Mouse (Mus musculus) CH12.LX (cell line): ENCODE measurements at regions not wholly inside any gene's neighbourhood (a gene's known extent, or its start where the extent isn't known, plus 50 kb on each side); places are given as distances from the start of the nearest gene placed in this dataset.

ENCODE experiments used
- DNase-seq: peaks from one replicate; pipeline ENCODE4 v3.0.0-alpha.2; 2013; ENCODE audit errors: extremely low read depth
- H3K27ac ChIP-seq: 2 replicates; pipeline ENCODE4 v1.5.1; 2012; ENCODE audit warnings: low read depth, mild to moderate bottlenecking, control low read depth, moderate library complexity; ENCODE audit not compliant: insufficient read depth
- H3K27me3 ChIP-seq: replicated peaks from 2 replicates; pipeline ENCODE3; 2012; ENCODE audit warnings: inconsistent platforms
- H3K36me3 ChIP-seq, 2 experiments: replicated peaks in 1 of 2; 2 replicates each; pipeline versions ENCODE3 to v1.6.1; 2012; ENCODE audit warnings: inconsistent platforms in 1 of 2, low read length in 1 of 2, mild to moderate bottlenecking in 1 of 2, mixed read lengths in 1 of 2, moderate library complexity in 1 of 2; ENCODE audit not compliant: control insufficient read depth in 1 of 2, insufficient read depth in 1 of 2
- H3K4me1 ChIP-seq, 2 experiments: 2 replicates each; pipeline ENCODE4 v1.6.1; 2012; ENCODE audit warnings: inconsistent platforms in 1 of 2, moderate library complexity in 1 of 2; ENCODE audit not compliant: insufficient read depth in 2 of 2, control insufficient read depth in 1 of 2
- H3K4me2 ChIP-seq: 2 replicates; pipeline ENCODE4 v1.6.1; 2012; ENCODE audit warnings: low read depth, mild to moderate bottlenecking, control low read depth; ENCODE audit not compliant: poor library complexity, insufficient read depth, severe bottlenecking
- H3K4me3 ChIP-seq, 3 experiments: fragments of 150-350 bp in 1 of 3; sonication (generic) in 1 of 3; replicated peaks in 1 of 3; 2 replicates each; pipeline versions ENCODE3 to v1.5.1; 2011 to 2012; ENCODE audit warnings: low read depth in 2 of 3, low read length in 2 of 3, mild to moderate bottlenecking in 2 of 3, moderate library complexity in 2 of 3, control low read depth in 1 of 3, improper control_type of control experiment in 1 of 3, inconsistent platforms in 1 of 3, mixed read lengths in 1 of 3; ENCODE audit not compliant: poor library complexity in 1 of 3
- H3K79me2 ChIP-seq: replicated peaks from 2 replicates; pipeline ENCODE4 v1.6.1; 2012; ENCODE audit warnings: mild to moderate bottlenecking, moderate library complexity; ENCODE audit not compliant: control insufficient read depth, poor library complexity, insufficient read depth, severe bottlenecking; ENCODE audit errors: extremely low read depth
- H3K9ac ChIP-seq: 2 replicates; pipeline ENCODE4 v1.6.1; 2012; ENCODE audit warnings: low read depth, mild to moderate bottlenecking, control low read depth, moderate library complexity; ENCODE audit not compliant: insufficient read depth
- H3K9me3 ChIP-seq: replicated peaks from 2 replicates; pipeline ENCODE3; 2012; ENCODE audit warnings: low read length, inconsistent platforms, mixed read lengths
- BHLHE40 ChIP-seq: IDR thresholded peaks from 2 replicates; pipeline ENCODE4 v1.6.1; 2011; ENCODE audit warnings: mild to moderate bottlenecking, low read depth, low read length, improper control_type of control experiment
- CHD2 ChIP-seq: IDR thresholded peaks from 2 replicates; pipeline ENCODE4 v1.6.1; 2011; ENCODE audit warnings: low read length, improper control_type of control experiment
- CTCF ChIP-seq, 2 experiments: IDR thresholded peaks in 1 of 2; conservative IDR thresholded peaks in 1 of 2; 2 replicates each; pipeline ENCODE4 v1.5.1; 2011 to 2012; ENCODE audit warnings: low read depth in 2 of 2, low read length in 2 of 2, improper control_type of control experiment in 1 of 2, inconsistent platforms in 1 of 2, mild to moderate bottlenecking in 1 of 2, moderate library complexity in 1 of 2
- ELF1 ChIP-seq: IDR thresholded peaks from 2 replicates; pipeline ENCODE4 v1.6.1; 2014; ENCODE audit warnings: low read depth, mild to moderate bottlenecking, inconsistent platforms, low read length, improper control_type of control experiment
- EP300 ChIP-seq: IDR thresholded peaks from 2 replicates; pipeline ENCODE4 v1.6.1; 2011; ENCODE audit warnings: low read length, improper control_type of control experiment
- ETS1 ChIP-seq: conservative IDR thresholded peaks from 2 replicates; pipeline ENCODE4 v1.6.1; 2012; ENCODE audit warnings: low read depth, mild to moderate bottlenecking, inconsistent platforms, low read length, improper control_type of control experiment, moderate library complexity
- HCFC1 ChIP-seq: IDR thresholded peaks from 2 replicates; pipeline ENCODE4 v1.6.1; 2012; ENCODE audit warnings: low read depth, mild to moderate bottlenecking, inconsistent platforms, low read length, improper control_type of control experiment
- JUND ChIP-seq: conservative IDR thresholded peaks from 2 replicates; pipeline ENCODE4 v1.6.1; 2011; ENCODE audit warnings: low read depth, low read length, improper control_type of control experiment
- KAT2A ChIP-seq: IDR thresholded peaks from 2 replicates; pipeline ENCODE4 v1.6.1; 2012; ENCODE audit warnings: low read length, improper control_type of control experiment, inconsistent platforms; ENCODE audit not compliant: insufficient replicate concordance
- MAX ChIP-seq: IDR thresholded peaks from 2 replicates; pipeline ENCODE4 v1.6.1; 2011; ENCODE audit warnings: low read length, improper control_type of control experiment
- MAZ ChIP-seq: IDR thresholded peaks from 2 replicates; pipeline ENCODE4 v1.6.1; 2012; ENCODE audit warnings: low read depth, mild to moderate bottlenecking, inconsistent platforms, low read length, improper control_type of control experiment, moderate library complexity
- MXI1 ChIP-seq: IDR thresholded peaks from 2 replicates; pipeline ENCODE4 v1.6.1; 2011; ENCODE audit warnings: mild to moderate bottlenecking, low read depth, low read length, improper control_type of control experiment
- MYC ChIP-seq: IDR thresholded peaks from 2 replicates; pipeline ENCODE4 v1.6.1; 2011; ENCODE audit warnings: low read depth, mild to moderate bottlenecking, improper control_type of control experiment, low read length
- NELFE ChIP-seq: IDR thresholded peaks from 2 replicates; pipeline ENCODE4 v1.6.1; 2011; ENCODE audit warnings: low read depth, low read length, improper control_type of control experiment
- NRF1 ChIP-seq: IDR thresholded peaks from 2 replicates; pipeline ENCODE4 v1.6.1; 2014; ENCODE audit warnings: low read depth, mild to moderate bottlenecking, inconsistent platforms, low read length, improper control_type of control experiment, moderate library complexity
- POLR2A ChIP-seq: IDR thresholded peaks from 2 replicates; pipeline ENCODE4 v1.6.1; 2011; ENCODE audit warnings: low read depth, mild to moderate bottlenecking, improper control_type of control experiment, low read length
- RAD21 ChIP-seq: IDR thresholded peaks from 2 replicates; pipeline ENCODE4 v1.6.1; 2011; ENCODE audit warnings: low read depth, mild to moderate bottlenecking, low read length, improper control_type of control experiment, moderate library complexity
- TCF12 ChIP-seq: IDR thresholded peaks from 2 replicates; pipeline ENCODE4 v1.6.1; 2014; ENCODE audit warnings: low read depth, mild to moderate bottlenecking, inconsistent platforms, low read length, improper control_type of control experiment
- USF2 ChIP-seq: conservative IDR thresholded peaks from 2 replicates; pipeline ENCODE4 v1.6.1; 2011; ENCODE audit warnings: low read depth, low read length, improper control_type of control experiment
- ZC3H11A ChIP-seq: IDR thresholded peaks from 2 replicates; pipeline ENCODE4 v1.6.1; 2012; ENCODE audit warnings: low read depth, mild to moderate bottlenecking, inconsistent platforms, low read length, improper control_type of control experiment
- ZKSCAN1 ChIP-seq: IDR thresholded peaks from 2 replicates; pipeline ENCODE4 v1.6.1; 2012; ENCODE audit warnings: low read depth, inconsistent platforms, low read length, improper control_type of control experiment, borderline replicate concordance
- ZMIZ1 ChIP-seq: IDR thresholded peaks from 2 replicates; pipeline ENCODE4 v1.6.1; 2012; ENCODE audit warnings: low read depth, mild to moderate bottlenecking, inconsistent platforms, low read length, improper control_type of control experiment
- ZNF384 ChIP-seq: IDR thresholded peaks from 2 replicates; pipeline ENCODE4 v1.6.1; 2012; ENCODE audit warnings: low read depth, low read length, improper control_type of control experiment, inconsistent platforms
- dilution Hi-C: fragments of 300-500 bp; cut with MboI; formaldehyde crosslinking; loops from 2 replicates; pipeline ENCODE4 v1.14.3; 2020; ENCODE audit warnings: low sequenced_read_pairs; ENCODE audit not compliant: extremely low pct_unique_long_range_greater_than_20kb, extremely low pct_ligation_motif_present
- in situ Hi-C: fragments of 300-500 bp; cut with MboI; formaldehyde crosslinking; loops from 3 replicates; pipeline ENCODE4 v1.14.3; 2019; ENCODE audit warnings: low sequenced_read_pairs, low pct_ligation_motif_present, low pct_unique_long_range_greater_than_20kb, mixed read lengths

- in situ Hi-C loops (no loop called here), dilution Hi-C loops (no loop called here)
Observed at GRCm38 (mm10) chr12:95558706-95559406, 133.2 kb upstream of the Flrt2 start.

GRCm38 (mm10) chr12:95563431-95563830 is 128.6 kb upstream of the Flrt2 start:
- no peaks in the 10 kb centered on the region for H3K27me3 ChIP-seq
- no peak overlapping the region for H3K4me3 ChIP-seq
- H3K36me3 ChIP-seq: no peaks in the 10 kb centered on the region
- H3K4me1 ChIP-seq: no peaks in the 10 kb centered on the region
- H3K4me2 ChIP-seq: no peak overlapping the region
- dilution Hi-C loops: no loop called here
- peaks cover 33% of the 10 kb centered on the region for H3K9me3 ChIP-seq
- no peak for DNase-seq
- H3K9ac ChIP-seq: no peak overlapping the region
- no peaks in the 10 kb centered on the region for H3K79me2 ChIP-seq
- in situ Hi-C loops: no loop called here
- no peak overlapping the region for H3K27ac ChIP-seq
- TF ChIP-seq ZKSCAN1: no peak
- no peak for TF ChIP-seq TCF12
- no peak for TF ChIP-seq POLR2A
- TF ChIP-seq ELF1: no peak
- TF ChIP-seq MYC: no peak
- TF ChIP-seq ZMIZ1: no peak
- TF ChIP-seq ETS1: no peak
- no peak for TF ChIP-seq JUND
- TF ChIP-seq RAD21: no peak
- TF ChIP-seq, all 38 proteins: peak for 0

More at GRCm38 (mm10) chr12:95558706-95559406, 133.2 kb upstream of the Flrt2 start:
- Histone ChIP-seq H3K9ac (no peak overlapping the region), H3K79me2 (no peaks in the 10 kb centered on the region), H3K27me3 (no peaks in the 10 kb centered on the region), H3K4me2 (no peak overlapping the region), H3K27ac (no peak overlapping the region), H3K4me1 (no peaks in the 10 kb centered on the region), H3K9me3 (peaks cover 34% of the 10 kb centered on the region), H3K4me3 (no peak overlapping the region), H3K36me3 (no peaks in the 10 kb centered on the region)
- no peak for TF ChIP-seq ZKSCAN1
- no peak for TF ChIP-seq BHLHE40
- no peak for TF ChIP-seq NELFE
- TF ChIP-seq ETS1: no peak
- TF ChIP-seq CHD2: no peak
- TF ChIP-seq MXI1: no peak
- TF ChIP-seq POLR2A: no peak
- TF ChIP-seq EP300: no peak
- TF ChIP-seq ZMIZ1: no peak
- no peak for TF ChIP-seq MAZ
- no peak for TF ChIP-seq ZC3H11A
- TF ChIP-seq HCFC1: no peak
- no peak for TF ChIP-seq ZNF384
- TF ChIP-seq MAX: no peak
- no peak for TF ChIP-seq KAT2A
- no peak for TF ChIP-seq NRF1
- no peak for TF ChIP-seq USF2
- TF ChIP-seq CTCF (conservative IDR thresholded peaks at IDR 0.05 in 1 of 2, IDR thresholded peaks at IDR 0.05 in 1 of 2; ENCODE audit: low read depth in 2 of 2, low read length in 2 of 2): no peak
- DNase-seq: no peak
